Mouse (Mus musculus) liver, embryonic 14.5 days (tissue): Measurements from ENCODE around the gene Rab11b. TPM values are rescaled to one million over a fixed set of nuclear protein-coding genes. Genes with fewer than 3 reads are reported as not detected.

Experiments
- ATAC-seq: fragments of 200-750 bp; cut with Nextera tagmentation; 2 replicates; pipeline ENCODE4 v1.8.0; 2017; ENCODE audit warnings: moderate number of reproducible peaks, mild to moderate bottlenecking, moderate library complexity; ENCODE audit not compliant: insufficient read depth
- DNase-seq, 3 experiments: peaks; one replicate each; pipeline ENCODE4 v3.0.0-alpha.2; 2012 to 2013; ENCODE audit warnings: low read depth in 3 of 3, low spot score in 3 of 3
- H3K27ac ChIP-seq: fragments of 300-500 bp; sonication (generic); 2 replicates; pipeline ENCODE4 v1.5.1; 2014; ENCODE audit warnings: moderate library complexity, mild to moderate bottlenecking, control low read depth, inconsistent platforms
- H3K27me3 ChIP-seq: fragments of 300-500 bp; sonication (generic); 2 replicates; pipeline ENCODE4 v1.6.1; 2014; ENCODE audit warnings: mild to moderate bottlenecking, low read length, moderate library complexity; ENCODE audit not compliant: control insufficient read depth, insufficient read depth
- H3K36me3 ChIP-seq: fragments of 300-500 bp; sonication (generic); replicated peaks from 2 replicates; pipeline ENCODE4 v1.6.1; 2014; ENCODE audit warnings: low read depth; ENCODE audit not compliant: control insufficient read depth, insufficient read depth
- H3K4me1 ChIP-seq, 2 experiments: fragments of 200-500 bp in 1 of 2; fragments of 300-500 bp in 1 of 2; sonication (generic) in 1 of 2; replicated peaks; 2 replicates each; pipeline ENCODE4 v1.6.1; 2012 to 2014; ENCODE audit warnings: antibody characterized with exemption in 1 of 2, inconsistent platforms in 1 of 2, low read length in 1 of 2; ENCODE audit not compliant: control insufficient read depth in 2 of 2, insufficient read depth in 2 of 2
- H3K4me2 ChIP-seq: fragments of 300-500 bp; sonication (generic); 2 replicates; pipeline ENCODE4 v1.6.1; 2014; ENCODE audit warnings: low read depth, mild to moderate bottlenecking, control low read depth, moderate library complexity
- H3K4me3 ChIP-seq, 2 experiments: fragments of 200-500 bp in 1 of 2; fragments of 300-500 bp in 1 of 2; sonication (generic) in 1 of 2; 2 replicates each; pipeline ENCODE4 v1.5.1; 2012 to 2014; ENCODE audit warnings: low read depth in 2 of 2, low read length in 2 of 2, mild to moderate bottlenecking in 2 of 2, control low read depth in 1 of 2, inconsistent platforms in 1 of 2, moderate library complexity in 1 of 2; ENCODE audit not compliant: insufficient read depth in 1 of 2
- H3K9ac ChIP-seq: fragments of 300-500 bp; sonication (generic); replicated peaks from 2 replicates; pipeline ENCODE4 v1.6.1; 2014; ENCODE audit warnings: mild to moderate bottlenecking, control low read depth, moderate library complexity
- H3K9me3 ChIP-seq: fragments of 300-500 bp; sonication (generic); 2 replicates; pipeline ENCODE4 v1.6.1; 2016; ENCODE audit warnings: low read length, mixed read lengths; ENCODE audit not compliant: control insufficient read depth
- CTCF ChIP-seq: IDR thresholded peaks from 2 replicates; pipeline ENCODE4 v1.5.1; 2016; ENCODE audit warnings: antibody characterized with exemption, low read depth, control low read depth
- EP300 ChIP-seq: IDR thresholded peaks from 2 replicates; pipeline ENCODE4 v1.6.1; 2016; ENCODE audit warnings: antibody characterized with exemption, low read depth
- WGBS: fragments of 180-500 bp; shearing (Covaris S2); extraction: QIAGEN DNeasy Blood & Tissue Kit; methylation state at CpG from one replicate; pipeline ENCODE4 v1.1.7; 2014; ENCODE audit not compliant: insufficient replicate concordance; 5-methylcytosine and 5-hydroxymethylcytosine counted together
- polyA plus RNA-seq, 2 experiments: library from polyadenylated mRNA; depleted of rRNA in 1 of 2; stranded (reverse) in 1 of 2; unstranded in 1 of 2; fragments of >200 nt; fragmentation: Nextera tagmentation in 1 of 2; extraction: Ambion mirVana in 1 of 2; gene quantifications; 2 replicates each; pipeline versions ENCODE4 v1.2.1 to v1.2.3; 2012 to 2014

The Rab11b gene
- polyA plus RNA-seq, 2 experiments = 62.6 to 91.1 TPM

DNA sequence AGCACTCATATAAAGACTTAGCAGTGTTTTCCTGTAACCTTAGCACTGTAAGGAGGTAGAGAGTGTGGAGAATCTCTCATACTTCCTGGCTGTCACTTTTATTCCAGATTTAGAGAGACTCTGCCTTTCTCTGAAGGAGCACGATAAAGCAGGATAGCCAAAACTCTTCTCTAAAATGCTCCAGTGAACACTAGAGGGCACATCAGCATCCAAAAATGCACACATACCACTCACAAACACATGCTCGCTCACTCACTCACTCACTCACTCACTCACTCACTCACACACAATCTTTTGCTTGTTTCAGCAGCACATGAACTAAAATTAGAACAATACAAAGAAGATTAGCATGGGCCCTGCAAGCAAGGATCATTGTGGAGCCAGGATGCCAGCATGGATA, 31.1 kb downstream of the Rab11b start:
- ATAC-seq (no peak), DNase-seq (no peak)
- Histone ChIP-seq H3K36me3 (no peaks in the 10 kb centered on the region), H3K9ac (no peak overlapping the region), H3K4me1 (no peaks in the 10 kb centered on the region; a peak in 1 of 4 replicates), H3K27me3 (no peaks in the 10 kb centered on the region), H3K27ac (no peak overlapping the region), H3K4me2 (no peak overlapping the region), H3K9me3 (no peaks in the 10 kb centered on the region), H3K4me3 (no peak overlapping the region)
- TF ChIP-seq CTCF = peak; percentile 55
- no peak for TF ChIP-seq EP300
- 52% methylated on average over 2 of the region's 2 CpGs for WGBS

DNA sequence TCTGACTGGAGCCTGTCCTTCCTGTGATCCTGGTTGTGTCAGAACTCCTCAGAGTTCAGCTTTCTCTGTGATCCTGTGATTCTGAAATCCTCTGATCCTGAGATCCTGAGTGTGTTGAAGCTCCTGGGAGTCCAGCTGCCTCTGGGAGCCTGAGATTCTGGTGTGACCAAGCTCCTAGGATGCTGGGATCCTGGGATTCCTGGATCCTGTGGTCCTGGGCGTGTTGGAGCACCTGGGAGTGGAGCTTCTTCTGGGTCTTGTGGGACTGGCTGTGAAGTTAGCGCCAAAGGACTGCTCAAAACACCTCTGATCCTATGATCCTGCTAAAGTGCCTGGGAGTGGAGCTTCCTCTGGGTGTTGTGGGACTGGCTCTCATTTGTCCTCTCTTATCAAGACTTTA, 31.9 kb downstream of the Rab11b start:
- Histone ChIP-seq H3K27ac (no peak overlapping the region), H3K4me3 (no peak overlapping the region), H3K36me3 (no peaks in the 10 kb centered on the region), H3K4me2 (no peak overlapping the region), H3K27me3 (no peaks in the 10 kb centered on the region), H3K9ac (no peak overlapping the region), H3K9me3 (no peaks in the 10 kb centered on the region), H3K4me1 (no peaks in the 10 kb centered on the region; a peak in 1 of 4 replicates)
- TF ChIP-seq CTCF (no peak), EP300 (no peak)
- 70% methylated on average over 2 of the region's 2 CpGs for WGBS
- no peak for ATAC-seq
- no peak for DNase-seq

DNA sequence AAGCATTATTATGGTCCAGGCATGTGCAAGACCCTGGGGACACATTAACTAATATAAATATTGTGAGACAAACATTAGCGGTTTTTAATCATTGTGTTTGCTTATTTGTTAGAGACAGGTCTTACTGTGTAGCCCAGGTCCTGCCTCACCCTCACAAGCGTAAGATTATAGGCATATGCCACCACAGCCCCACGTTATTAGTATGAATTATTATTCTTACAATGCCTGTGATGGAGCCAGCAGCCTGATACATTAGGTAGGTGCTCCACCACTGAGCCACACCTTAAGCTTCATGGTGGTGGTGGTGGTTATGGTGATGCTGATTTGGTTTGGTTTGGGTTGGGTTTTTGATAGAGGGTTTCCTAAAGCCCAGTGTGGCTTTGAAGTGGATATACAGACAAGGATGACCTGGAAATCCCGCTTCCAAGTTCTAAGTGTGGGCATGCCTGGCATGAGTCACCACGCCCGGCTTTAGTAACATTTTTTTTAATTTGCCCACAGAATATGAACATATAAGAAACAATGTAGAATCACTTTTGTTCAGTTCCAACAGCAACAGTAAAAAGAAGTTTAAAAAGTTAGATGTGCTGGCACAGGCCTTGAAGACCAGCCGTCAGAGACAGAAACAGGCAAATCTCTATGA, 40.5 kb downstream of the Rab11b start:
- no peak for TF ChIP-seq CTCF
- TF ChIP-seq EP300 = no peak
- no peak overlapping the region for H3K27ac ChIP-seq
- WGBS = 82% methylated on average over 7 of the region's 7 CpGs
- no peaks in the 10 kb centered on the region for H3K9me3 ChIP-seq
- no peak overlapping the region for H3K4me3 ChIP-seq
- no peak for ATAC-seq
- H3K9ac ChIP-seq = no peak overlapping the region
- no peak for DNase-seq
- no peak overlapping the region for H3K4me2 ChIP-seq
- H3K27me3 ChIP-seq = no peaks in the 10 kb centered on the region
- peaks cover 30 to 32% of the 10 kb centered on the region in 2 experiments for H3K4me1 ChIP-seq
- peaks cover 17% of the 10 kb centered on the region for H3K36me3 ChIP-seq

DNA sequence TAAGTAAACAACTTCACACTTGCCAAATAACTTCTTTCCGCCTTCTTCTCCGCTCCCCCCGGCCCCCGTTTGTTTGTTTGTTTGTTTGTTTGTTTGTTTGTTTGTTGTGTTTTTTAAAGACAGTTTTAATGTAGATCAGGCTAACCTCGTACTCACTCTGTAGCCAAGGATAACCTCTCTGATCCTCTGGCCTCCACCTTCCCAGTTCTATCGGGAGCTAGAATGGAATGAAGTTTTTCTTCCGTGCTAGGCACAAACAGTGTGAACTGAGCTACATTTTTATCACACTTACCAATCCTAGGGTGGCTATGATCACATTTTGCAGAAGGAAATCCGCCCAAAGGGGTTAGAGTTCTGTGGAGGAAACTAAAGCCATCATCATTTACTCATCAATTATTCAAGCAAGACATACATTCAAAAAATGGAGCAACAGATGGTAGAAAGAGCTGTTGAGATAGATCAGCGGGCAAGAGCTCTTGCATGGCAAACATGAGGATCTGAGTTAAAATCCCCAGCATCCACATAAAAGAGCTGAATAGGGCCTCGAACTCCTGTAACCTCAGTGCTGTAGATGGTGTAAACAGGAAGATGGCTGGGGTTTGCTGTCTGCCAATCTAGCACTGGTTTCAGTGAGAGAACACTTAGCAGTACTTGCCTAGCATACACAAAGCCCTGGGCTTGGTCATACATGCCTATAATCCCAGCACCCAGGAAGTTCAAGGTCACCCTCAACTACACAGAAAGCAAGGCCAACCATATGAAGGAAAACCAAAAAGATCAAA, 41.2 kb downstream of the Rab11b start:
- Histone ChIP-seq H3K4me3 (no peak overlapping the region), H3K27ac (peak overlapping the region; percentile 64), H3K4me1 (peaks cover 36 to 39% of the 10 kb centered on the region in 2 experiments), H3K9me3 (no peaks in the 10 kb centered on the region), H3K9ac (peak overlapping the region; percentile 31; the same call in 1 of the 2 replicates), H3K4me2 (peak overlapping the region; percentile 52), H3K36me3 (peaks cover 21% of the 10 kb centered on the region), H3K27me3 (no peaks in the 10 kb centered on the region)
- no peak for TF ChIP-seq EP300
- TF ChIP-seq CTCF = no peak
- no peak for DNase-seq
- 35% methylated on average over 10 of the region's 10 CpGs for WGBS
- no peak for ATAC-seq

DNA sequence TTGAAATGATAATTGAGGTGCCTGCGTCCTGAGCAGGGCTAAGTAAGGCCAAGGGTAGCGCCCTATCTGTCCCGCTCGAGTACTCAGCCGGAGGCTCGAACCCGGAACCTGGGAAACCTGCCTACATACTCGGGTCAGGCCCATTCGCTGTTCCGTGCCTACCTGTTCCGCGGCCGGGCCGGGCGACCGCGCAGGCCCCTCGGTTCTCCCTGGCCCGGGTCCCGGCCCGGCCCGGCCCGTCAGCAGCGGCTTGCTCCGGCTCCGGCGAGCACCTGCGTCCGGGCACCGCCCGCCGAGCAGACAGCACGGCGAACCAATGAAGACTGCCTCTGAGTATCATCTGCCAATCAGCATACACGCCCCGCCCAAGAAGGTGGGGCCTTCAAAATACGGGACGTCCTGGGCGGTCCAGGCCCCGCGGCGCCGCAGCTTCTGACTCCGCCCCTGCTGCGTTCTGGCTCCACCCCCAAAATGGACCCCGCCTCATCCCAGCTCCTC, 41.9 kb downstream of the Rab11b start, which contains the start of gene March2:
TSS of gene March2 (minus strand) at position 287 of the 498 bp plus-strand sequence.
- no peaks in the 10 kb centered on the region for H3K9me3 ChIP-seq
- peak within 1 kb of the TSS; percentile 88 to 90 for H3K4me3 ChIP-seq
- no peaks in the 10 kb centered on the region for H3K27me3 ChIP-seq
- under 1% methylated on average over 46 of the region's 46 CpGs for WGBS
- peak; percentile 98 for ATAC-seq
- peak within 1 kb of the TSS; percentile 96 for H3K9ac ChIP-seq
- peaks cover 21% of the 10 kb centered on the region for H3K36me3 ChIP-seq
- peak within 1 kb of the TSS; percentile 94 for H3K27ac ChIP-seq
- peaks cover 41 to 43% of the 10 kb centered on the region in 2 experiments for H3K4me1 ChIP-seq
- no peak for TF ChIP-seq EP300
- no peak for TF ChIP-seq CTCF
- H3K4me2 ChIP-seq = peak within 1 kb of the TSS; percentile 85
- peak; percentile 96 to 97 (median 97) for DNase-seq
